Mouse (Mus musculus) inflammation-experienced regulatory T-cells, adult 6 months (primary cell): ENCODE measurements around the gene Kcnc1. TPM values are rescaled to one million over a fixed set of nuclear protein-coding genes. Genes with fewer than 3 reads are reported as not detected.
A peak's percentile ranks its signal among the peaks of the same experiment; 100 is the strongest.

ENCODE experiments used
- ATAC-seq: one replicate; pipeline ENCODE4 v1.8.0; 2017
- polyA plus RNA-seq, 3 experiments: library from polyadenylated mRNA; unstranded; fragments of 100-300 nt; shearing (Covaris generic); gene quantifications; one replicate each; pipeline ENCODE4 v1.2.1; 2017

The Kcnc1 gene
- under 1 TPM in 1 of 3 experiments, not detected in 2; 0.16 TPM for polyA plus RNA-seq

GRCm38 (mm10) chr7:46396231-46396927 is at the start of gene Kcnc1:
Gene Kcnc1, plus strand, starts transcription at chr7:46396497.
- peak; percentile 26 for ATAC-seq

GRCm38 (mm10) chr7:46347692-46348091 is 48.6 kb upstream of the Kcnc1 start:
- ATAC-seq, result no peak

- ATAC-seq, result no peak
These were observed 47.5 kb upstream of the Kcnc1 start for GRCm38 (mm10) chr7:46348813-46349212.

- ATAC-seq, result no peak
These were observed 46.1 kb upstream of the Kcnc1 start for GRCm38 (mm10) chr7:46350119-46350702.

GRCm38 (mm10) chr7:46352748-46353147 is 43.5 kb upstream of the Kcnc1 start:
- ATAC-seq, result no peak

GRCm38 (mm10) chr7:46353216-46353615 is 43.1 kb upstream of the Kcnc1 start:
- no peak for ATAC-seq

GRCm38 (mm10) chr7:46353875-46354274 is 42.4 kb upstream of the Kcnc1 start:
- no peak for ATAC-seq

GRCm38 (mm10) chr7:46361776-46362175 is 34.5 kb upstream of the Kcnc1 start:
- ATAC-seq, result no peak

GRCm38 (mm10) chr7:46364154-46364553 is 32.1 kb upstream of the Kcnc1 start:
- no peak for ATAC-seq

- no peak for ATAC-seq
These were observed 30.5 kb upstream of the Kcnc1 start for GRCm38 (mm10) chr7:46365810-46366209.

GRCm38 (mm10) chr7:46371104-46371503 is 25.2 kb upstream of the Kcnc1 start:
- no peak for ATAC-seq

GRCm38 (mm10) chr7:46376172-46377007 is 19.9 kb upstream of the Kcnc1 start, which contains the start of gene Myod1:
Gene Myod1, plus strand, starts transcription at chr7:46376474.
- no peak for ATAC-seq

GRCm38 (mm10) chr7:46377008-46377346 is 19.3 kb upstream of the Kcnc1 start:
- ATAC-seq, result no peak

GRCm38 (mm10) chr7:46378123-46378522 is 18.2 kb upstream of the Kcnc1 start:
- no peak for ATAC-seq

GRCm38 (mm10) chr7:46378983-46379382 is 17.3 kb upstream of the Kcnc1 start:
- ATAC-seq, result peak; percentile 91

- ATAC-seq, result no peak
These were observed 15.7 kb upstream of the Kcnc1 start for GRCm38 (mm10) chr7:46380625-46381024.

- ATAC-seq, result no peak
These were observed 8.9 kb upstream of the Kcnc1 start for GRCm38 (mm10) chr7:46387430-46387829.

GRCm38 (mm10) chr7:46389456-46390085 is 6.7 kb upstream of the Kcnc1 start:
- ATAC-seq, result peak; percentile 87

GRCm38 (mm10) chr7:46390226-46390625 is 6.1 kb upstream of the Kcnc1 start:
- ATAC-seq, result no peak

- ATAC-seq, result peak; percentile 78
These were observed 4.6 kb upstream of the Kcnc1 start for GRCm38 (mm10) chr7:46391701-46392100.

- no peak for ATAC-seq
These were observed 3.2 kb upstream of the Kcnc1 start for GRCm38 (mm10) chr7:46393116-46393515.

- ATAC-seq, result no peak
These were observed 2.4 kb upstream of the Kcnc1 start for GRCm38 (mm10) chr7:46393718-46394511.
